Mouse (Mus musculus): ENCODE measurements around the gene Pkdcc. TPM values are rescaled to one million over a fixed set of nuclear protein-coding genes. Genes with fewer than 3 reads are reported as not detected.

The Pkdcc gene
- polyA plus RNA-seq, 1 experiment: 33.9 TPM

DNA sequence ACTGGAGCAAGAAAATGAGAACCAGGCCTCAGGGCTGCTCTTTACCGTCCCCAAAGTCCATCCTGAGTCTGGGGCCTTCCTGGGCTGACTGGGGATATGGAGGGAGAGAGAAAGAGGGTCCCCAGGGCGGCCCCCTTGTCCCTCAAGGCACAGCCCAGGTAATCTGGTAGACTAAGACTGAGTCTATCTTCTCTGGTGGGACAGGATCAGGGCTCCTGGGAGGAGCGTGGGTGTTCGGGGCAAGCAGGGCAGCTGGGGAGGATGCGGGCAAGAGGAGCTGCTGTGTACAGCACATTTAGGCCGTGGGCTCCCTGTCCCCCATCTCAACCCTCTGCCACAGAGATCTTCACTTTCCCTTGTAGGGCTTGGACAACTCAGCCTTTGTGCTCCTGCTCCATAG lies 3.6 kb downstream of the Pkdcc start:
- no peak overlapping the region for H3K4me3 ChIP-seq (replicated peaks; ENCODE audit: extremely low read depth, low read depth, low read length)
- H3K4me1 ChIP-seq (ENCODE audit: control insufficient read depth, insufficient read depth, low read length): peaks cover 5% of the 10 kb centered on the region
- 90% methylated on average over 6 of the region's 6 CpGs for WGBS
- no peak for DNase-seq
- TF ChIP-seq CTCF (IDR thresholded peaks at IDR 0.05; ENCODE audit: insufficient read depth, low read length) (no peak), POLR2A (IDR thresholded peaks at IDR 0.05; ENCODE audit: borderline replicate concordance, extremely low read depth, low read depth, low read length) (no peak)

DNA sequence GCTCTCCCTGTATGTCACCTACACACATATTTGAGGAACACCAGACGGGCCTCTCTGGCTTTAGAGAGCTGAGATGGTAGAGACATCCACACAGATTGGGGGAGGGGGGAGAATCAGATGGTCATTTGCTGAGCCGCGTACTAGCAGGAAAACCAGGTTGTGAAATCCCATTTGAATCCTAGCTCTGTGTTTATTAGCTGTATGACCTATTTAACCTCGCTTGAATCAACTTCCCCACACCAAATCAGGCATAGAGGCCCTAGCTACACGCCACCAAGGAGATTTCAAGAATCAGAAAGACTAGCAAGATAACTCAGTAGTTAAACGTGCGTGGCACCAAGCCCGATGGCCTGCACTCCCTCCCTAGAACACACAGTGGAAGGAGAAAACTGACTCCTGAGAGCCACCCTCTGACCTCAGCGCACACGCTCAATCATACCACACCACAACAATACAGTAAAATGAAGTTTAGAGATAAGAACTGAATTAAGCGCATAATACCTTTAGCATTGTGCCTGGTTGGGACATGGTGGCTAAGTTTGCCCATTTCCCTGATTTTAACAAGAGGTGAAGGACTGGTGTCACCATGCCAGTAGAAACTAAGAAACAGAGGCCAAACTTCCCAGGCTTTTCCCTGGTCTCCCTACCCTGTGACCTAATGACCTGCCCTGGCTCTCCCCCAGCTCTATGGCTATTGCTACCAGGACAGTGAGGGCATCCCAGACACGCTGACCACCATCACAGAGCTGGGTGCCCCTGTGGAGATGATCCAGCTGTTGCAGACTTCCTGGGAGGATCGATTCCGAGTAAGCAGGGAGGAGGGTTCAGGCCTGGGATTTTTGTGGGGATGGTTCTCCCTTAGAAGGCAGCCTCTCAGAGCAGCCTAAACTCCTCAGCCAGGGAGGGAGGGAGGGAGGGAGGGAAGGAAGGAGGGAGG lies 4.5 kb downstream of the Pkdcc start:
- H3K4me1 ChIP-seq (ENCODE audit: control insufficient read depth, insufficient read depth, low read length): no peaks in the 10 kb centered on the region; the same call in 1 of the 2 replicates
- no peak for DNase-seq

DNA sequence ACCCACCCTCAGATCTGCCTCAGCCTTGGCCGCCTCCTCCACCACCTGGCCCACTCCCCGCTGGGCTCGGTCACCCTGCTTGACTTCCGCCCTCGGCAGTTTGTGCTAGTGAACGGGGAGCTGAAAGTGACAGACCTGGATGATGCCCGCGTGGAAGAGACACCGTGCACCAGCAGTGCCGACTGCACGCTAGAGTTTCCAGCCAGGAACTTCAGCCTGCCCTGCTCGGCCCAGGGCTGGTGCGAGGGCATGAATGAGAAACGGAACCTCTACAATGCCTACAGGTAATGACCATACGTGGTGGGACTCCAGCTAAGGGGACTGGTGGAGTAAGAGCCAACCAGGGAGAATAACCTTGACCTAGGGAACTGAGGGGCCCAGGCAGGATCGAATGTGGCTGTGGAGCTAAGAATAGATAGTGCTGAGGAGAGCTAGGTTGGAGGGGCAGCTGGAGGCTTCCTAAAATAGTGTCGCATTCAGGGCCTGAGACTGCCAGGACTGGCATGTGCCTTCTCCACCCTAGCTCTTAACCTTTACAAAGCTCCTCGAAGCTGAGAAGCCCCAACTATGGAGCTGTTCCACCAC lies 6.0 kb downstream of the Pkdcc start:
- WGBS: 86% methylated on average over 18 of the region's 18 CpGs
- TF ChIP-seq POLR2A (IDR thresholded peaks at IDR 0.05; ENCODE audit: borderline replicate concordance, extremely low read depth, low read depth, low read length) (no peak), CTCF (IDR thresholded peaks at IDR 0.05; ENCODE audit: insufficient read depth, low read length) (no peak)
- Histone ChIP-seq H3K4me1 (ENCODE audit: control insufficient read depth, insufficient read depth, low read length) (no peaks in the 10 kb centered on the region; the same call in 1 of the 2 replicates), H3K4me3 (replicated peaks; ENCODE audit: extremely low read depth, low read depth, low read length) (no peak overlapping the region)
- no peak for DNase-seq

More for the DNA sequence above, 4.5 kb downstream of the Pkdcc start:
- TF ChIP-seq POLR2A (IDR thresholded peaks at IDR 0.05; ENCODE audit: borderline replicate concordance, extremely low read depth, low read depth, low read length) (no peak), CTCF (IDR thresholded peaks at IDR 0.05; ENCODE audit: insufficient read depth, low read length) (no peak)
- whole genome bisulfite sequencing: 65% methylated on average over 14 of the region's 14 CpGs
- no peak overlapping the region for H3K4me3 ChIP-seq (replicated peaks; ENCODE audit: extremely low read depth, low read depth, low read length)

DNA sequence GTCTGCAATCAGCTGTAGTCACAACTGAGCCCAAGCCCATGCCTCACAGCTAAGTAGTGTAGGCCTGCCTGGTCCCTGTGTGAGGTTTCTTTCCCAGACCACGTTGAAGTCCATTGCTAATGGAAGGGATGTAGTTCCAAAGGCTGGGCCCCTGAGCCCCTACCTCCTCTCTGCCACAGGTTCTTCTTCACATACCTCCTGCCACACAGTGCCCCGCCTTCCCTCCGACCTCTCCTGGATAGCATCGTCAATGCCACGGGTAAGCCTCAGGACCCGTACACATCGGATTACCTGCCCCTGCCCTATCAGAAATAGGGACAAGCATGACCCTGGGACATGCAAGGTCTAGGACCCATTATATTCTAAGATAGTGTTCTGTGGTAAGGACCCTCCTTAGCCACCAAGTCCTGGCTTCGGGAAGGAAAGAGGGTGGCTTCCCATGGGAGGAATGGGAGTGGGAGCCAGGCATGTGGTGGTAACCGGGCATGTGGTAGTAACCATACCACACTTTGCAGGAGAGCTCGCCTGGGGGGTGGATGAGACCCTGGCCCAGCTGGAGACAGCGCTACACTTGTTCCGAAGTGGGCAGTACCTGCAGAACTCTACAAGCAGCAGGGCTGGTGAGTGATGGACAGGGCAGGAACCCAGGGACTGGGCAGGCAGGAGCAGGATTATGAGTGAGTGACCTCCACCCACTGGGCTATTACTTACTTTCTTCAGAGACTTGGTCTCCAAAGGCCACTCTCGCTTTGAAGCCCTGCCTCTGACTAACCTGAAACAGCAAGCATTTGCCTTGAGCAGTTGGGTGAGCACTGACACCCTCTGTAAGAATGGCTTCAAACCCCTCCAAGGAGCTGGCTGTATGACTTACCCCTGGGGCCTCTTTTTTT lies 6.8 kb downstream of the Pkdcc start:
- WGBS: 87% methylated on average over 13 of the region's 13 CpGs
- Histone ChIP-seq H3K4me3 (replicated peaks; ENCODE audit: extremely low read depth, low read depth, low read length) (no peak overlapping the region), H3K4me1 (ENCODE audit: control insufficient read depth, insufficient read depth, low read length) (no peaks in the 10 kb centered on the region; the same call in 1 of the 2 replicates)
- TF ChIP-seq POLR2A (IDR thresholded peaks at IDR 0.05; ENCODE audit: borderline replicate concordance, extremely low read depth, low read depth, low read length) (no peak), CTCF (IDR thresholded peaks at IDR 0.05; ENCODE audit: insufficient read depth, low read length) (no peak)
- DNase-seq: no peak

DNA sequence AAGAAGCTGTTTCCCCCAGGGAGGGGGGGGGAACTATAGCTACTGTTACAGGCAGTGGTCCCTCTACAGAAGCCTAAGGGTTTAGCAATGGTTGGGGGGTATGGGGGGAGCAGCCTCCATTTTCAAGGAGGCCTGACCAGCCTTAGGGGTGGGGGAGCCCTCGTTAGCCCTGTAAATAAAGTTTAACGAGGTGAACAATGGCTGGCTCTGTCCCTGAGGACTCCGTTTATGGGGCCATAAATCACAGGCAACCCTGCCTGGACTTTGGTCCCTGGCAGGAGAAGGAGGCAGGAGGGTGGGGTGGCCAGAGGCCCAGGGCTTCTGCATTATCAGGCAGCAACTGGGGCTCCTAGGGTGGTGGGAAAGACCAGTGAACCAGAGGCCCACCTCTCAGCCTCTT lies 7.6 kb downstream of the Pkdcc start:
- TF ChIP-seq POLR2A (IDR thresholded peaks at IDR 0.05; ENCODE audit: borderline replicate concordance, extremely low read depth, low read depth, low read length): no peak
- no peak for TF ChIP-seq CTCF (IDR thresholded peaks at IDR 0.05; ENCODE audit: insufficient read depth, low read length)
- 52% methylated on average over 3 of the region's 3 CpGs for WGBS
- H3K4me3 ChIP-seq (replicated peaks; ENCODE audit: extremely low read depth, low read depth, low read length): no peak overlapping the region
- H3K4me1 ChIP-seq (ENCODE audit: control insufficient read depth, insufficient read depth, low read length): no peaks in the 10 kb centered on the region; the same call in 1 of the 2 replicates
- no peak for DNase-seq

DNA sequence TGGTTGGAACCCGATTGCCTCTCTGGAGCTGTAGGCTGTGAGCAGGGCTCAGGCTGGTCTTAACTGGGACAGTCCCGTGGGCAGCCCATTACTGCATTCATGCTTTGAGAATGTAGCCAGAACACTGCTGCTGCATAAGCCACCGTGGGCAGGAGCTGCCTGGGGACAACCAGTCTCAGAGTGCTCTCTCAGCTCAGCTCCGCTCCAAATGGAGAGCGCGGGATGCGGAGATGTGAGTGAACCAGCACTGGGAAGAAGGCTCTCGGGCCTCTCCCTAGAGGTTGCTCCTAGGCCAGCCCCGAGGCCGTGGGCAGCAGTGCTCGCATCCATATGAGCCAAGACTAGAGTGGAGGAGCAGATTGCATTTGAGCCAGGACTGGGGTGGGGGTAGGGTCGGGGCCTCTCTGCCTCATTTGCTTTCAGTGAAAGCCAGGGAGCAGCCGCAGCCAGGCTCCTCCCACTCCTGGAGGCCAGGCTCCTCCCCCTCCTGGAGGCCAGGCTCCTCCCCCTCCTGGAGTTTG lies 9.4 kb downstream of the Pkdcc start:
- 82% methylated on average over 13 of the region's 13 CpGs for WGBS
- DNase-seq: no peak
- TF ChIP-seq CTCF (IDR thresholded peaks at IDR 0.05; ENCODE audit: insufficient read depth, low read length): no peak
- no peak for TF ChIP-seq POLR2A (IDR thresholded peaks at IDR 0.05; ENCODE audit: borderline replicate concordance, extremely low read depth, low read depth, low read length)
- H3K4me3 ChIP-seq (replicated peaks; ENCODE audit: extremely low read depth, low read depth, low read length): no peak overlapping the region
- H3K4me1 ChIP-seq (ENCODE audit: control insufficient read depth, insufficient read depth, low read length): no peaks in the 10 kb centered on the region; the same call in 1 of the 2 replicates

DNA sequence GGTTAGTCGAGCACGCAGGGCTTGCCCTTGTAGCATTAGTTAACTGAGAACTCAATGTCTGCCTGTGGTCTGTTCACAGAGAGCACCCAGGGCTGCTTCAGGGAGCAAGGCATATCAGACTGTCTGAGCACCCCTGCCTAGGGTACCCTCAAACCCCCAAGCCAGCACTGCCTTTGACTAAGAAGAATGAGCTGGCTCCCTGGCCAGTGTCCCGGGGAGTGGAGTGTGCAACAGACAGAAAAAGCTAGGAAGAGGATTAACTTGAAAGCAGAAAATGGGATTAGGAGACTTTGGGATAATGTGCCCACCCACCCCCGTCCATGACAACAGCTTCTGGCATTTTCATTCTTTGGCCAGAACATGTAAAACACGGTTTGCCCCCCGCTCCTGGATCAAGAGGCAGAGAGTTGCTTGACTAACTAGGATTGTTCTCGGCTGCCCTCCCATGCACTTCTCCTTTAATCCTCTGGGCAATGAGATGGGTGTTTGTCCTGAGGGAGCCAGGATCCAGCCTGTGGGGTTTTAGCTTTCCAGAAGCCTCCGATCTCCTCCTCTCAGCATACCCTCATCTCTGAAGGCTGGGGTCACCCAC lies 11.4 kb downstream of the Pkdcc start:
- no peak for DNase-seq
- TF ChIP-seq CTCF (IDR thresholded peaks at IDR 0.05; ENCODE audit: insufficient read depth, low read length): no peak
- TF ChIP-seq POLR2A (IDR thresholded peaks at IDR 0.05; ENCODE audit: borderline replicate concordance, extremely low read depth, low read depth, low read length): no peak

DNA sequence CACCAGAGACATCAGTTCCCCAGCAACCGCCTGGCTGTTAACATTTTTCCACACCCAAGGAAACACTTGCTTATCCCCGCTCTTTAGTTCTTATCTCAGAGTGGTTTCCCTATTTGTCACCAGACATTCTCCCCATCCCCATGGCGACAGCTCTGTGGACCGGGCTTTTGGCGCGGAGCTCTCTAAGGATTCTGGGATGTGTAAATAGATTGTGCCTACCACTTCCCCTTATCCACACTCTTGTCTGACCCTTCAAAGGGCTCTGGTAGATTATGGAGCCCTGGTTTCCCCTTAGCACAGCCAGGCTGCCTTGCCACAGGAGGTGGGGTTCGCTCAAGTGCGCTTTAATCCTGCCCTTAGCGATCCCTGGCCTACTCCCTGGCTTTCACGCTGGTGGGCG lies 16.3 kb downstream of the Pkdcc start:
- WGBS: 49% methylated on average over 11 of the region's 11 CpGs
- Histone ChIP-seq H3K4me3 (replicated peaks; ENCODE audit: extremely low read depth, low read depth, low read length) (no peak overlapping the region), H3K4me1 (ENCODE audit: control insufficient read depth, insufficient read depth, low read length) (no peaks in the 10 kb centered on the region)
- DNase-seq: no peak
- TF ChIP-seq POLR2A (IDR thresholded peaks at IDR 0.05; ENCODE audit: borderline replicate concordance, extremely low read depth, low read depth, low read length) (no peak), CTCF (IDR thresholded peaks at IDR 0.05; ENCODE audit: insufficient read depth, low read length) (no peak)

More for the DNA sequence above, 11.4 kb downstream of the Pkdcc start:
- no peaks in the 10 kb centered on the region for H3K4me1 ChIP-seq (ENCODE audit: control insufficient read depth, insufficient read depth, low read length)
- H3K4me3 ChIP-seq (replicated peaks; ENCODE audit: extremely low read depth, low read depth, low read length): no peak overlapping the region
- WGBS: 77% methylated on average over 8 of the region's 8 CpGs
